Mouse (Mus musculus): ENCODE data around the gene Kcng3. TPM values are rescaled to one million over a fixed set of nuclear protein-coding genes. Genes with fewer than 3 reads are reported as not detected.

The Kcng3 gene
- polyA plus RNA-seq (2015; fragmentation: Nextera tagmentation; extraction: Ambion mirVana) = not detected in 2 replicates

DNA sequence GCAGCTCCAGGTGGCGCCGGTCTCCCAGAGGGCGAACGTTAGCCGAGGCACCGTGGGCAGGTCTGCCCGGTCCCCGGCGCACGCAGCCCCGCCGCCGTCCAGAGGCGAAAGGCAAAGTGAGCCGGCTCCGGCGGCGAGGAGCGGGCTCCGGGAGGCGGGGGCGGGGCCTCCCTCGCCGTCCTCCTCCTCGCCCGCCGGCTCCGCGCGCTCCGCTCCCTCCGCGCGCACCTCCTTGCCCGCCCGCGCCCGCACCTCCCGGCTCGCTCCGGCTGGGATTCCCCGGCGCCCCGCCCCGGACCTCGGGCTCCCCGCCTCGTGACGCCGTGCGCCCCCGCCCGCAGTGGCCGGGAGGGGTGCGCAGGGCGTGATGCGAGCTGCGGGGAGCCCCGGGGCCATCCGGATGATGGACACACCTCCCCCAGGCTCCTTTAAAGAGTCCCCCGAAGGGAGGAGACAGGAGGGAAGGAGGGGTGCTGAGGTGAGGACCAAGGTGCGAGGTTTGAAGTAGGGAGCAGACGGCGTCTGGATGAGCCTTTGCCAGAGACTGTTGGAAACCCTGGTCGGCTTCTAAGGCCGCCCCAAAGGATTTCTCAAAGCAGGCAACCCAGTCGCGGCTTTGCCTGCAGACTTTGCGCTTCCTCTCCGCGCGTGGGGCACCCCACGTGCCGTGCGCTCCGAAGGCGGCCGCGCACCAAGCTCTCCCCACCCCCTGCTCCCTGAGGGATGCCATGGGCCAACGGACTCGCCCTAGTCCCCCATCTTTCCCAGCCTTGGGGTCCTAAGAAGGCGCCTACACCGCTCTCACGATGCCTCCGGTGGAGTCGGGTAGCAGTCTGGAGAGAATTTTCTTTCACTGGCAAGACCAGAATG is at the start of gene Kcng3:
Gene Kcng3 (minus strand): TSS at position 113 of the 870 bp plus-strand sequence.

Other genes starting within 250 kb of the Kcng3 start
- gene Cox7a2l, start 114.6 kb downstream of the Kcng3 start, polyA plus RNA-seq (2015; fragmentation: Nextera tagmentation; extraction: Ambion mirVana) = 182 and 188 TPM in 2 replicates
- 14.6 and 20.6 TPM in 2 replicates for gene Mta3, start 74.3 kb upstream of the Kcng3 start, polyA plus RNA-seq (2015; fragmentation: Nextera tagmentation; extraction: Ambion mirVana)
- gene Haao, start 216.1 kb upstream of the Kcng3 start, polyA plus RNA-seq (2015; fragmentation: Nextera tagmentation; extraction: Ambion mirVana) = 0.19 TPM in 1 of 2 replicates, not detected in the other

Data from skeletal muscle tissue, postnatal 0 days (tissue).